Mouse (Mus musculus) left cerebral cortex, postnatal 10 days (tissue): ENCODE measurements around the gene Fli1. TPM values are rescaled to one million over a fixed set of nuclear protein-coding genes. Genes with fewer than 3 reads are reported as not detected.

Source experiments
- DNase-seq, 2 experiments: peaks; one replicate each; pipeline ENCODE4 v3.0.0; 2021 to 2022; ENCODE audit warnings: low spot score in 2 of 2, mixed read lengths in 1 of 2; ENCODE audit errors: extremely low spot score in 1 of 2
- intact Hi-C: fragments of 180-260 bp; cut with DNase I; formaldehyde crosslinking; loops from one replicate; pipeline ENCODE4 v1.15.1; 2025
- total RNA-seq, 2 experiments: library from RNA; stranded (reverse); gene quantifications; 2 replicates each; pipeline ENCODE4 v1.2.3; 2021

The Fli1 gene
- total RNA-seq, 2 experiments from 2014 or later, result 8.6 to 12.0 TPM

GRCm38 (mm10) chr9:32391701-32392100 lies 151.0 kb downstream of the Fli1 start:
- no peak for DNase-seq

GRCm38 (mm10) chr9:32391092-32391491 lies 151.6 kb downstream of the Fli1 start:
- no peak for DNase-seq
- intact Hi-C loops, result no loop called here

More at GRCm38 (mm10) chr9:32391701-32392100, 151.0 kb downstream of the Fli1 start:
- intact Hi-C loops, result no loop called here

- DNase-seq, result no peak
- intact Hi-C loops, result no loop called here
These were observed 154.5 kb downstream of the Fli1 start for GRCm38 (mm10) chr9:32388120-32388519.

GRCm38 (mm10) chr9:32384906-32385305 lies 157.8 kb downstream of the Fli1 start:
- intact Hi-C loops, result no loop called here
- no peak for DNase-seq

GRCm38 (mm10) chr9:32376863-32377590 lies 165.6 kb downstream of the Fli1 start:
- intact Hi-C loops, result no loop called here
- DNase-seq, result no peak

GRCm38 (mm10) chr9:32376031-32376430 lies 166.6 kb downstream of the Fli1 start:
- intact Hi-C loops, result no loop called here
- no peak for DNase-seq

GRCm38 (mm10) chr9:32373656-32374055 lies 169.0 kb downstream of the Fli1 start:
- intact Hi-C loops, result no loop called here

More at GRCm38 (mm10) chr9:32373656-32374055, 169.0 kb downstream of the Fli1 start:
- DNase-seq, result no peak

Other genes with a start within 250 kb of the Fli1 start
- 1 to 10 TPM; 1.6 to 1.7 TPM for gene Kcnj5, start 198.5 kb downstream of the Fli1 start, total RNA-seq
- not detected for gene Kcnj1, start 170.4 kb downstream of the Fli1 start, total RNA-seq
- 10 to 100 TPM; 19.0 to 24.7 TPM for gene Ets1, start 93.4 kb upstream of the Fli1 start, total RNA-seq